15 mouse cellular contexts compared by ENCODE assay signal in genomic region chr7:35057569-35057968, GRCm38 (mm10). TPM values are rescaled to one million over a fixed set of nuclear protein-coding genes. Genes with fewer than 3 reads are reported as not detected.
DNase-seq lines count a peak whose midpoint lies in the region; TF ChIP-seq lines count a peak whose summit lies in the region.
"Had no signal": no experiment of that assay in that cellular context is flagged by ENCODE, and none has a peak within 500 bp of the region (broad histone marks: within the 10 kb centered on the region; RNA-seq: fewer than 3 reads in every experiment).

No protein-coding gene starts in this region.

- intact Hi-C loops in gastrocnemius, adult 2 months (cut with DNase I): loop anchor here (2.0 to 10.0 kb wide), 2 partner anchors 61 to 893 kb away; partner anchors contain the start of genes Cebpa and Uba2

- peak overlapping the region; percentile 96 for H3K27ac ChIP-seq in gastrocnemius, adult 2 months
- peak overlapping the region; percentile 86 for H3K27ac ChIP-seq in layer of hippocampus, adult 2 months
- peak overlapping the region; percentile 95 for H3K27ac ChIP-seq in bone marrow macrophage, adult 2 months (ENCODE audit: insufficient read depth, low read depth, low read length)
- H3K27ac ChIP-seq: hindbrain, postnatal 0 days had no signal

- no peak for DNase-seq in gastrocnemius, adult 2 months
- DNase-seq in gastrocnemius, postnatal 4 days (ENCODE audit: low spot score in 2 of 2): no peak
- DNase-seq in layer of hippocampus, adult 2 months (ENCODE audit: low spot score in 2 of 2): no peak
- no peak for DNase-seq in layer of hippocampus, adult 18-20 months (ENCODE audit: low spot score in 2 of 2)
- peak; percentile 45 for DNase-seq in lung, postnatal 25 days (ENCODE audit: low spot score)
- no peak for DNase-seq in gastrocnemius, adult 8-10 months (ENCODE audit: low spot score in 2 of 2)
- DNase-seq in embryo, embryonic 10.5 days (ENCODE audit: low spot score): no peak
- DNase-seq: cerebellum, adult 18-20 months; forebrain, postnatal 0 days; gastrocnemius, postnatal 25 days; heart, postnatal 36 days; right cerebral cortex, postnatal 4 days; thymus, adult 2 months had no signal

- TF ChIP-seq CTCF in gastrocnemius, adult 2 months (IDR thresholded peaks at IDR 0.05): no peak
- TF ChIP-seq CTCF in layer of hippocampus, adult 2 months (conservative IDR thresholded peaks at IDR 0.05): no peak
- no peak for TF ChIP-seq CTCF in bone marrow macrophage, adult 2 months (IDR thresholded peaks at IDR 0.05; ENCODE audit: low read depth, low read length)

- H3K4me1 ChIP-seq in bone marrow macrophage, adult 2 months (ENCODE audit: control insufficient read depth, insufficient read depth, low read length): peaks cover 20% of the 10 kb centered on the region

- no peak for TF ChIP-seq POLR2A in bone marrow macrophage, adult 2 months (IDR thresholded peaks at IDR 0.05; ENCODE audit: borderline replicate concordance, low read depth, low read length)

- peak overlapping the region; percentile 92 for H3K4me3 ChIP-seq in gastrocnemius, adult 2 months
- H3K4me3 ChIP-seq in layer of hippocampus, adult 2 months: no peak overlapping the region
- H3K4me3 ChIP-seq in bone marrow macrophage, adult 2 months (ENCODE audit: insufficient read depth, low read length): no peak overlapping the region

RNA-seq across cellular contexts. Expression of gene Cebpg, which starts 1.2 kb away (rescaled TPM):
- 10 to 100 TPM; 41.0 to 46.0 TPM for total RNA-seq in gastrocnemius, adult 2 months (2021)
- 10 to 100 TPM; 23.0 to 24.8 TPM for total RNA-seq in gastrocnemius, postnatal 4 days (2021)
- 10 to 100 TPM; 28.0 to 32.8 TPM for total RNA-seq in layer of hippocampus, adult 2 months (2021)
- 10 to 100 TPM; 36.2 to 36.5 TPM for total RNA-seq in layer of hippocampus, adult 18-20 months (2021)
- polyA plus RNA-seq in bone marrow macrophage, adult 2 months (2012; ENCODE audit: insufficient read depth, insufficient read length, missing spikeins): 42.6 and 43.2 TPM in 2 replicates
- 10 to 100 TPM; 33.0 to 39.8 (median 36.6) TPM for total RNA-seq in gastrocnemius, adult 8-10 months (2022)
